Mouse (Mus musculus) ES-E14 (cell line): ENCODE data around the gene Snx4. TPM values are rescaled to one million over a fixed set of nuclear protein-coding genes. Genes with fewer than 3 reads are reported as not detected.

Experiments
- DNase-seq: peaks from one replicate; pipeline ENCODE4 v3.0.0-alpha.2; 2013; ENCODE audit warnings: low read depth, low spot score
- H3K27ac ChIP-seq: 2 replicates; pipeline ENCODE4 v1.5.1; 2012; ENCODE audit warnings: low read depth, mild to moderate bottlenecking, low read length, moderate library complexity, mixed read lengths; ENCODE audit not compliant: poor library complexity, insufficient read depth, severe bottlenecking
- H3K36me3 ChIP-seq: 2 replicates; pipeline ENCODE4 v1.6.1; 2012; ENCODE audit warnings: mild to moderate bottlenecking, low read length, moderate library complexity, mixed read lengths; ENCODE audit not compliant: control insufficient read depth, poor library complexity, insufficient read depth, severe bottlenecking
- H3K4me1 ChIP-seq, 2 experiments: fragments of 150-350 bp in 1 of 2; sonication (generic) in 1 of 2; 2 replicates each; pipeline ENCODE4 v1.6.1; 2012; ENCODE audit warnings: low read length in 2 of 2, mild to moderate bottlenecking in 1 of 2, mixed read lengths in 1 of 2; ENCODE audit not compliant: control insufficient read depth in 2 of 2, insufficient read depth in 2 of 2, poor library complexity in 1 of 2
- H3K4me3 ChIP-seq, 2 experiments: fragments of 150-350 bp in 1 of 2; sonication (generic) in 1 of 2; 2 replicates each; pipeline ENCODE4 v1.5.1; 2012; ENCODE audit warnings: low read length in 2 of 2, low read depth in 1 of 2, mild to moderate bottlenecking in 1 of 2, mixed read lengths in 1 of 2; ENCODE audit not compliant: insufficient read depth in 1 of 2, poor library complexity in 1 of 2, severe bottlenecking in 1 of 2
- H3K9ac ChIP-seq: 2 replicates; pipeline ENCODE4 v1.6.1; 2012; ENCODE audit warnings: low read depth, mild to moderate bottlenecking, low read length, mixed read lengths; ENCODE audit not compliant: poor library complexity, insufficient read depth, severe bottlenecking
- H3K9me3 ChIP-seq: fragments of 150-350 bp; sonication (generic); 2 replicates; pipeline ENCODE4 v1.6.1; 2012; ENCODE audit warnings: low read depth, mild to moderate bottlenecking, low read length; ENCODE audit not compliant: control insufficient read depth, insufficient read depth
- CHD2 ChIP-seq: IDR thresholded peaks from 2 replicates; pipeline ENCODE4 v1.6.1; 2014; ENCODE audit warnings: mild to moderate bottlenecking, low read depth, low read length, inconsistent platforms
- HCFC1 ChIP-seq: IDR thresholded peaks from 2 replicates; pipeline ENCODE4 v1.6.1; 2012; ENCODE audit warnings: low read length, inconsistent platforms, borderline replicate concordance; ENCODE audit not compliant: insufficient read depth
- MAFK ChIP-seq: IDR thresholded peaks from 2 replicates; pipeline ENCODE4 v1.6.1; 2014; ENCODE audit warnings: mild to moderate bottlenecking, low read depth, low read length, inconsistent platforms; ENCODE audit not compliant: insufficient read depth
- ZC3H11A ChIP-seq: IDR thresholded peaks from 2 replicates; pipeline ENCODE4 v1.6.1; 2012; ENCODE audit warnings: low read depth, mild to moderate bottlenecking, inconsistent platforms, low read length, borderline replicate concordance
- ZNF384 ChIP-seq: IDR thresholded peaks from 2 replicates; pipeline ENCODE4 v1.6.1; 2012; ENCODE audit warnings: low read depth, low read length, inconsistent platforms
- in situ Hi-C, 2 experiments: fragments of 600-800 bp; cut with MboI; formaldehyde crosslinking; loops; one replicate each; pipeline ENCODE4 v1.15.1; 2025; ENCODE audit warnings: low sequenced_read_pairs in 2 of 2, inconsistent platforms in 1 of 2; ENCODE audit not compliant: unreplicated experiment in 2 of 2
- total RNA-seq: library from RNA; depleted of rRNA; stranded (reverse); fragments of 300-350 nt; gene quantifications from 2 replicates; pipeline ENCODE4 v1.2.3, GENCODE M21; 2012

Snx4 gene
- total RNA-seq, 1 experiment: 54.9 TPM

DNA sequence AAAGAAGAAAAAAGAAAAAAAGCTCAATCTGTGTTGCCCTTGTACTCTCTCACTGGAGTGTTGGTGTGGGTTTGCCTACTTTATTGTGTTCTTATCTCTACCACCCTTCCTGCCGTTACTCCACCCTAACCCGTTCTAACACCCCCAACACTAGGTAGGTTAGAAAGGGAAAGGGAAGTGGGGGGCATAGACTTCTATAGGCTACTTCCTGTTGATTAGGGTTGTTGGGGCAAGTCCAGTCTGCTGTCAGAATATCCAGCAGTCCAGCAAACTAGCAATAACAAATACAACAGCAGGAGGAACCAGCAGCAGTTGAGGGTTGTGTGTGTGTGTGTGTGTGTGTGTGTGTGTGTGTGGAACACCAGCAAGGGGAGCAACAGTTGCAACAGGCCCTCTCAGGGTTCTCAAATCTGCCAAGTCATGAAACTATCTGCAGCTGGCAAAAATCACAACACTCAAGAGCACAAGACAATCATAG, 10.4 kb downstream of the Snx4 start:
- Histone ChIP-seq H3K9me3 (no peaks in the 10 kb centered on the region), H3K36me3 (no peaks in the 10 kb centered on the region), H3K27ac (no peak overlapping the region), H3K4me1 (peaks cover 0 to 4% of the 10 kb centered on the region in 2 experiments; a peak in 1 of 4 replicates), H3K4me3 (no peak overlapping the region), H3K9ac (no peak overlapping the region)
- TF ChIP-seq ZNF384: no peak
- TF ChIP-seq ZC3H11A: no peak
- no peak for TF ChIP-seq MAFK
- TF ChIP-seq CHD2: no peak
- no peak for TF ChIP-seq HCFC1
- in situ Hi-C loops: no loop called here
- no peak for DNase-seq

DNA sequence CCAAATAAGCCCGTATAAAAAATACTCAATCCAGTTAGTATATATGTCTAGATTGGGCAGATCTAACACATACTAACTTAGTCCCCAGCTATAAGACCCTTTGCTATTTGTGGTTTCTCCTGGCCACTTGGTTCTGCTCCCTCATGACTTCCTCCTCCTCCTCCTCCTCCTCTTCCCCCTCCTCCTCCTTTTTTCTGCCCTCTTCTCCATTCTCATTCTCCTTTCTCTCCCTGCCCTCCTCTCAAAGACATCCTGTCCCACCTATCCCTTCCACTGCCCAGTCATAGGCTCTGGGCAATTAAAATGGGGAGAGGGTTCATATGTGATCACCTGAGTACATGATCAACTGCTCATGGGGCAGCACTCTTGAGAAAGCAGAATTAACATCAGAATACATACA, 10.9 kb downstream of the Snx4 start:
- in situ Hi-C loops: no loop called here
- H3K4me3 ChIP-seq: no peak overlapping the region
- H3K36me3 ChIP-seq: no peaks in the 10 kb centered on the region
- no peak overlapping the region for H3K9ac ChIP-seq
- H3K9me3 ChIP-seq: no peaks in the 10 kb centered on the region
- no peak overlapping the region for H3K27ac ChIP-seq
- no peak for DNase-seq
- TF ChIP-seq HCFC1 (no peak), ZC3H11A (no peak)
- H3K4me1 ChIP-seq: peaks cover 0 to 4% of the 10 kb centered on the region in 2 experiments; a peak in 1 of 4 replicates

DNA sequence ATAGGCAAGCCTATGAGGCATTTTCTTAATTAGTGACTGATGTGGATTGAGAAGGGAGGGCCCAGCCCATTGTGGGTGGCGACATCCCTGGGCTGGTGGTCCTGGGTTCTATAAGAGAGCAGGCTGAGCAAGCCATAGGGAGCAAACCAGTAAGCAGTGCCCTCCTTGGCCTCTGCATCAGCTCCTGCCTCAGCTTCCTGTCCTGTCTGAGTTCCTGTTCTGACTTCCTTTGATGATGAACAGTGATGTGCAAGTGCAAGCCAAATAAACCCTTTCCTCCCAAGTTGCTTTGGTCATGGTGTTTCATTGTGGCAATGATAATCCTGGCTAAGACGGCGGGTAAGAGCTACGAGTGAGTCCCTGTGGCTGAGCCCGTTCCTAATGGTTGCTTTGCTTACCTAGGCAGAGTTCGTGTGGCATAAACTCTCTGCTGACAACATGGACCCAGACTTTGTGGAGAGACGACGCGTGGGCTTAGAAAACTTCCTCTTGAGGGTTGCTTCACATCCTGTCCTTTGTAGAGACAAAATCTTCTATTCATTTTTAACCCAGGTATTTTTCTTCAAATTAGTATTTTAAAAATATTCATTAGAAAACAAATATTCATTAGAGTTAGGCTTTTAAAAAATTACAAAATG, 16.5 kb downstream of the Snx4 start:
- H3K4me3 ChIP-seq: no peak overlapping the region
- H3K9me3 ChIP-seq: no peaks in the 10 kb centered on the region
- H3K4me1 ChIP-seq: no peaks in the 10 kb centered on the region
- TF ChIP-seq ZNF384 (no peak), HCFC1 (no peak), CHD2 (no peak), ZC3H11A (no peak), MAFK (no peak)
- peaks cover 7% of the 10 kb centered on the region for H3K36me3 ChIP-seq
- no peak overlapping the region for H3K27ac ChIP-seq
- no peak for DNase-seq
- no peak overlapping the region for H3K9ac ChIP-seq
- in situ Hi-C loops: no loop called here

DNA sequence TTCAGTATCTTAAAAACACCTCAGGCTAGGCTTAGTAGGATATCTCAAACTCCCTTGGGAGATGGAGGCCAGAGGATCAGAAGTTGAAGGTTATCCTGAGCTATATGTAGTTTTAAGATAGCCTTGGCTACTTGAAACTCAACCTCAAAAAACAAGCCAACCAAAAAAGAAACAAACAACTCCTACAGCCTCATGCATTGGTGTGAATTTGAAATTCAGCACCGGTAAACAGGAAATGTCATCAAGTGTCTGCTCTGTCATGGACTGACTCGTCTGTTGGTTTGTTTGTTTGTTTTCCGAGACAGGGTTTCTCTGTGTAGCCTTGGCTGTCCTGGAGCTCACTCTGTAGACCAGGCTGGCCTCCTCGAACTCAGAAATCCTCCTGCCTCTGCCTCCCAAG, 20.6 kb downstream of the Snx4 start:
- Histone ChIP-seq H3K9ac (no peak overlapping the region), H3K9me3 (no peaks in the 10 kb centered on the region), H3K4me3 (no peak overlapping the region), H3K4me1 (no peaks in the 10 kb centered on the region), H3K27ac (no peak overlapping the region), H3K36me3 (peaks cover 7% of the 10 kb centered on the region)
- TF ChIP-seq MAFK: no peak
- TF ChIP-seq ZC3H11A: no peak
- no peak for TF ChIP-seq HCFC1
- TF ChIP-seq CHD2: no peak
- TF ChIP-seq ZNF384: no peak
- DNase-seq: no peak
- in situ Hi-C loops: no loop called here

DNA sequence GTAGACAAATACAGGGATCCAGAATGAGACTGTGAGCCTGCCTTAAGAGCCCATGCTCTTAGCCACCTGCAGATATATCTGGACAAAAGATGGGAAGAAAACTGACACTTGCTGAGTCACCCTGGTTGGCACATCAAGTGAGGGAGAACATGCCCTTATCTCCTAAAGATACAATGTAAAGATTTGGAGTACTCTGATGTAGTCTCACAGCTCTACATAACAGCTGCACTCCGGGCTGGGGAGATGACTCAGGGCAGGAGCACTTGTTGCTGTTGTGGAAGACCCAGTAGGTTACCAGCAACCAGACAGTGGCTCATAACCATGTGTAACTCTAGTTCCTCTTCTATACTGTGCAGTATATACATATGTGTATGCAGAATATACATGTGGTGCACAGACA, 31.8 kb downstream of the Snx4 start:
- Histone ChIP-seq H3K9me3 (no peaks in the 10 kb centered on the region), H3K4me3 (no peak overlapping the region), H3K9ac (no peak overlapping the region), H3K27ac (no peak overlapping the region), H3K36me3 (peaks cover 6% of the 10 kb centered on the region; the same call in 1 of the 2 replicates), H3K4me1 (no peaks in the 10 kb centered on the region; a peak in 1 of 4 replicates)
- in situ Hi-C loops: no loop called here
- TF ChIP-seq ZC3H11A (no peak), ZNF384 (no peak), MAFK (no peak), CHD2 (no peak), HCFC1 (no peak)
- no peak for DNase-seq
